Mouse (Mus musculus) erythroblast, adult 5-6 weeks (primary cell): ENCODE data around the gene Tmem50a. TPM values are rescaled to one million over a fixed set of nuclear protein-coding genes. Genes with fewer than 3 reads are reported as not detected.

Experiments
- ATAC-seq: replicated peaks from 2 replicates; pipeline ENCODE4 v1.8.0; 2016; ENCODE audit warnings: moderate number of reproducible peaks, mild to moderate bottlenecking, moderate TSS enrichment, inconsistent platforms; ENCODE audit not compliant: poor library complexity, low FRiP score, severe bottlenecking
- total RNA-seq, 2 experiments: library from RNA; stranded (forward) in 1 of 2; stranded (reverse) in 1 of 2; fragments of 150-400 nt in 1 of 2; fragments of 200-764, 138-1000 nt in 1 of 2; gene quantifications; 2 replicates each; pipeline versions ENCODE4 v1.2.3 to v1.2.4; 2015 to 2017; ENCODE audit warnings: low replicate concordance in 2 of 2

Tmem50a gene
- total RNA-seq, 2 experiments from 2014 or later, result 151 to 208 TPM

GRCm38 (mm10) chr4:134856056-134856455 lies 58.8 kb downstream of the Tmem50a start:
- ATAC-seq, result no peak

DNA sequence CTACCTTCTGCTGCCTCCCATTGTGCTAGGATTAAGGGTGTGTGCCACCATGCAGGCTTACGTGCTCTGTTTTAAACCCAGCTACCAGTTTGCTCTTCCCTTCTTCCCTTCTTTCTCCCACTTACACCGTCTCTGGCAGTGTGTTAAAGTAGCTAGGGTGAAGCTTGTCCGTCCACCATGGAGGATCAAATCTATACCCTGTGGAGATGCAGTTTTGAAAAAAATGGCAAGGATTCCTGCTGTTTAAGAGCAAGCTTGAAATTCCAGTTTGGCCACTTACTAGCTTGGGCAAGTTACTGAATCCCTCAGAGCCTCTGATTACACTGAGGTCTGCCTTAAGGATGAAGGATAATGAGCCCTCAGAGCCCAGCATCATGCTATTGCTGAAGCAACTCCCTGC lies 59.5 kb downstream of the Tmem50a start:
- no peak for ATAC-seq

GRCm38 (mm10) chr4:134853637-134854485 lies 61.0 kb downstream of the Tmem50a start:
- peak; percentile 77 for ATAC-seq

- peak; percentile 82 for ATAC-seq
Measured at GRCm38 (mm10) chr4:134853259-134853636, 61.6 kb downstream of the Tmem50a start, which contains the start of gene Maco1. Maco1 (minus strand) TSS chr4:134853345.

GRCm38 (mm10) chr4:134852438-134853255 lies 62.2 kb downstream of the Tmem50a start:
- ATAC-seq, result 0 out of 2 replicates have a peak, but pooled peaks have one; percentile 21

GRCm38 (mm10) chr4:134851876-134852275 lies 62.9 kb downstream of the Tmem50a start:
- 0 out of 2 replicates have a peak, but pooled peaks have one; percentile 8 for ATAC-seq

- no peak for ATAC-seq
Measured at GRCm38 (mm10) chr4:134851236-134851635, 63.6 kb downstream of the Tmem50a start.

DNA sequence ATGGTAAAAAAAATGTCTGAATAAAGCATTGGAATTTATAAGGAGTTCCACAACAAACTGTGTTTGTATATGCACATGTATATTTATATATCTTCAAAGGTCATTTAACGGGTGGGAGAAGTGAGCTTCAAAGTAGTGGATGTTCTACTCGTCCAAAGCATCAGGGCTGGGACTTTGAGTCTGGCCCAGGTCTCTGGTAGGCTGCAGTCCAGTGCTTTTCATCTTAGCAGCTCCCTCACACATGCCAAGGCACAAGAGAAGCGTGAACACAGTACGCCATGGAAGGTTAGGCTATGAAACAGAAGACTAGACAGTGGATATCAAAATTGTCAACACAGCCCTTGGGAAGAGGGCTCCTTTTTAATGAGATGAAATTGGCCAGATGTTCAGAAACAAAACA lies 64.3 kb downstream of the Tmem50a start:
- ATAC-seq, result no peak

Other genes with a start within 250 kb of the Tmem50a start
- 4.2 and 6.1 TPM in 2 replicates for gene Man1c1, start 210.7 kb downstream of the Tmem50a start, total RNA-seq (2015; ENCODE audit: low replicate concordance)
- 1.4 and 2.8 TPM in 2 replicates for gene Man1c1, start 210.7 kb downstream of the Tmem50a start, total RNA-seq (2017; ENCODE audit: low replicate concordance)
- 5.6 and 10.9 TPM in 2 replicates for gene Ldlrap1, start 147.0 kb downstream of the Tmem50a start, total RNA-seq (2015; ENCODE audit: low replicate concordance)
- 4.7 and 6.6 TPM in 2 replicates for gene Ldlrap1, start 147.0 kb downstream of the Tmem50a start, total RNA-seq (2017; ENCODE audit: low replicate concordance)
- gene Maco1, start 61.7 kb downstream of the Tmem50a start, total RNA-seq (2015; ENCODE audit: low replicate concordance), result 13.0 and 19.4 TPM in 2 replicates
- 36.0 and 39.9 TPM in 2 replicates for gene Maco1, start 61.7 kb downstream of the Tmem50a start, total RNA-seq (2017; ENCODE audit: low replicate concordance)
- 408 and 436 TPM in 2 replicates for gene Rhd, start 50.5 kb downstream of the Tmem50a start, total RNA-seq (2015; ENCODE audit: low replicate concordance)
- 820 and 839 TPM in 2 replicates for gene Rhd, start 50.5 kb downstream of the Tmem50a start, total RNA-seq (2017; ENCODE audit: low replicate concordance)
- 2,585 and 2,588 TPM in 2 replicates for gene Rsrp1, start 8.6 kb upstream of the Tmem50a start, total RNA-seq (2015; ENCODE audit: low replicate concordance)
- gene Rsrp1, start 8.6 kb upstream of the Tmem50a start, total RNA-seq (2017; ENCODE audit: low replicate concordance), result 1,104 and 1,368 TPM in 2 replicates
- gene Syf2, start 15.9 kb upstream of the Tmem50a start, total RNA-seq (2015; ENCODE audit: low replicate concordance), result 103 and 110 TPM in 2 replicates
- 291 and 294 TPM in 2 replicates for gene Syf2, start 15.9 kb upstream of the Tmem50a start, total RNA-seq (2017; ENCODE audit: low replicate concordance)
- 7.3 and 9.8 TPM in 2 replicates for gene Runx3, start 205.6 kb upstream of the Tmem50a start, total RNA-seq (2015; ENCODE audit: low replicate concordance)
- 0.51 and 0.84 TPM in 2 replicates for gene Runx3, start 205.6 kb upstream of the Tmem50a start, total RNA-seq (2017; ENCODE audit: low replicate concordance)